In genomic region chr6:101593782-101594641, GRCm38 (mm10) we compare ENCODE assay signal across 10 mouse cellular contexts.
DNase-seq lines count a peak whose midpoint lies in the region; ATAC-seq lines count a peak whose summit lies in the region.
"Had no signal": no experiment of that assay in that cellular context is flagged by ENCODE, and none has a peak within 500 bp of the region (broad histone marks: within the 10 kb centered on the region; RNA-seq: fewer than 3 reads in every experiment).

No protein-coding gene starts in this region.

- H3K27me3 ChIP-seq in hindbrain, embryonic 14.5 days (ENCODE audit: control insufficient read depth, insufficient read depth, low read length): no peaks in the 10 kb centered on the region
- H3K27me3 ChIP-seq in hindbrain, embryonic 11.5 days (ENCODE audit: control insufficient read depth, insufficient read depth, low read length): no peaks in the 10 kb centered on the region
- H3K27me3 ChIP-seq in intestine, embryonic 15.5 days (replicated peaks): no peaks in the 10 kb centered on the region
- H3K27me3 ChIP-seq: liver, embryonic 13.5 days had no signal

- 69% methylated on average over 12 of the region's 12 CpGs for WGBS in hindbrain, embryonic 14.5 days
- WGBS in hindbrain, embryonic 11.5 days: 87% methylated on average over 12 of the region's 12 CpGs
- 49% methylated on average over 12 of the region's 12 CpGs for WGBS in intestine, embryonic 15.5 days

- no peaks in the 10 kb centered on the region for H3K4me1 ChIP-seq in hindbrain, embryonic 14.5 days (replicated peaks; ENCODE audit: control insufficient read depth, insufficient read depth, low read length)
- no peaks in the 10 kb centered on the region for H3K4me1 ChIP-seq in hindbrain, embryonic 11.5 days (replicated peaks; ENCODE audit: control insufficient read depth, insufficient read depth, low read length)
- no peaks in the 10 kb centered on the region for H3K4me1 ChIP-seq in intestine, embryonic 15.5 days (replicated peaks)
- H3K4me1 ChIP-seq: liver, embryonic 13.5 days had no signal

- H3K4me3 ChIP-seq in hindbrain, embryonic 14.5 days (replicated peaks; ENCODE audit: low read length): no peak overlapping the region
- no peak overlapping the region for H3K4me3 ChIP-seq in hindbrain, embryonic 11.5 days (ENCODE audit: low read depth, low read length)
- no peak overlapping the region for H3K4me3 ChIP-seq in intestine, embryonic 15.5 days (replicated peaks)
- H3K4me3 ChIP-seq: liver, embryonic 13.5 days had no signal

- peak; percentile 34 for DNase-seq in hindbrain, embryonic 14.5 days (ENCODE audit: low spot score)
- DNase-seq in hindbrain, embryonic 11.5 days (ENCODE audit: low spot score): no peak
- DNase-seq in ovary, postnatal 14 days (ENCODE audit: low spot score): peak; percentile 7
- DNase-seq in ovary, postnatal 36 days (ENCODE audit: low spot score): no peak
- DNase-seq in lung, postnatal 14 days: peak; percentile 58
- DNase-seq in spleen, postnatal 36 days (ENCODE audit: low spot score in 2 of 2): no peak
- DNase-seq in cerebellum, postnatal 36 days: no peak
- DNase-seq: liver, embryonic 13.5 days had no signal

- no peaks in the 10 kb centered on the region for H3K9me3 ChIP-seq in hindbrain, embryonic 14.5 days (ENCODE audit: control insufficient read depth, low read length)
- H3K9me3 ChIP-seq in hindbrain, embryonic 11.5 days (ENCODE audit: control insufficient read depth, low read length): no peaks in the 10 kb centered on the region
- H3K9me3 ChIP-seq in intestine, embryonic 15.5 days: no peaks in the 10 kb centered on the region
- H3K9me3 ChIP-seq: liver, embryonic 13.5 days had no signal

- H3K9ac ChIP-seq in hindbrain, embryonic 14.5 days: no peak overlapping the region
- no peak overlapping the region for H3K9ac ChIP-seq in hindbrain, embryonic 11.5 days (ENCODE audit: low read depth, low read length)
- no peak overlapping the region for H3K9ac ChIP-seq in intestine, embryonic 15.5 days
- H3K9ac ChIP-seq: liver, embryonic 13.5 days had no signal

- no peak overlapping the region for H3K27ac ChIP-seq in hindbrain, embryonic 14.5 days
- no peak overlapping the region for H3K27ac ChIP-seq in hindbrain, embryonic 11.5 days (ENCODE audit: low read depth, low read length)
- no peak overlapping the region for H3K27ac ChIP-seq in intestine, embryonic 15.5 days
- H3K27ac ChIP-seq: liver, embryonic 13.5 days; stomach, postnatal 0 days had no signal

- no peak for ATAC-seq in hindbrain, embryonic 14.5 days (ENCODE audit: low FRiP score)
- ATAC-seq in hindbrain, embryonic 11.5 days (ENCODE audit: low FRiP score): no peak
- ATAC-seq in intestine, embryonic 15.5 days: peak; percentile 77

- no peaks in the 10 kb centered on the region for H3K36me3 ChIP-seq in hindbrain, embryonic 14.5 days (replicated peaks; ENCODE audit: control insufficient read depth, insufficient read depth)
- no peaks in the 10 kb centered on the region for H3K36me3 ChIP-seq in hindbrain, embryonic 11.5 days (ENCODE audit: control insufficient read depth, insufficient read depth, low read length)
- H3K36me3 ChIP-seq in intestine, embryonic 15.5 days: no peaks in the 10 kb centered on the region
- H3K36me3 ChIP-seq: liver, embryonic 13.5 days had no signal

- no peak overlapping the region for H3K4me2 ChIP-seq in hindbrain, embryonic 14.5 days (replicated peaks)
- no peak overlapping the region for H3K4me2 ChIP-seq in hindbrain, embryonic 11.5 days (replicated peaks; ENCODE audit: low read depth, low read length)
- H3K4me2 ChIP-seq in intestine, embryonic 15.5 days (replicated peaks): no peak overlapping the region
- H3K4me2 ChIP-seq: liver, embryonic 13.5 days had no signal

Comparison
In these comparisons a context has a peak if more than half of its experiments do, and no peak if none do; other contexts are left out.
1. DNase-seq: peak in hindbrain, embryonic 14.5 days (single experiment), ovary, postnatal 14 days (single experiment) and lung, postnatal 14 days (single experiment); none in hindbrain, embryonic 11.5 days (single experiment), ovary, postnatal 36 days (single experiment), spleen, postnatal 36 days (0 of 2) and cerebellum, postnatal 36 days (0 of 2).